Mouse (Mus musculus): Measurements from ENCODE around the gene Tmem95.

DNA sequence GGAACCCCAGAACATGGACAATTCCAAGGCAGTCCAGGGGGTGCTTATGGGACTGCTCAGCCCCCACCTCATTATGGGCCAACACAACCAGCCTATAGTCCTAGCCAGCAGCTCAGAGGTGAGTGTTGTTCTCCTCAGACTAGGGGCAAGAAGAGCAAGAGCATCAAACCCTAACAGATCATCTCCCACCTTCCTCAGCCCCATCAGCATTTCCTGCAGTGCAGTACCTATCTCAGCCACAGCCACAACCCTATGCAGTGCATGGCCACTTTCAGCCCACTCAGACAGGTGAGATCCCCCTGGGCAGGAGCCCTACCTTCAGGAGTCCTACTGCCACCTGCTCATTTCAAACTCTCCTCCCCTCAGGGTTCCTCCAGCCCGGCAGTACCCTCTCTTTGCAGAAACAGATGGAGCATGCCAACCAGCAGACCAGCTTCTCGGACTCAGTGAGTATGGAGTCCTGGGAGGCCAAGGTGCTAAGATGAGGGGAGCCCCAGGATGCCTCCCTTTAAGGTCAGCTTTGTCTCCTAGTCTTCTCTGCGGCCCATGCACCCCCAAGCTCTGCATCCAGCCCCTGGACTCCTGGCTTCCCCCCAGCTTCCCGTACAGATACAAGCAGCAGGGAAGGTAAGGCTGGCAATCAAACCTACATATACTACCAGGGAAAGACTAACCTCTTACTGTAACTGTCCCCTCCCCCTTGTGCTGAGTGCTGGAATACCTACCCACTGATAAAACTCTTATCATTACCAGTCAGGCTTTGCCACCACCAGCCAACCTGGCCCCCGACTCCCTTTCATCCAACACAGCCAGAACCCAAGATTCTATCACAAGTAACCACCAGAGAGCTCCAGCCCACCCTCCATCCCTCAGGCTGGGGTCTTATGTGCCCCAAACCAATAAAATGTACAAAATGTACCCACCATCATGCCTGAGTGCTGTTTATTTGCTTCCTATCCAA, 38.1 kb upstream of the Tmem95 start:
- TF ChIP-seq CTCF (IDR thresholded peaks at IDR 0.05; ENCODE audit: control insufficient read depth, insufficient read depth, insufficient read length) (no peak), CEBPB (IDR thresholded peaks at IDR 0.05; ENCODE audit: low read depth) (no peak), MYOG (IDR thresholded peaks at IDR 0.05; ENCODE audit: control insufficient read depth, extremely low read depth, insufficient read length) (no peak)
